Mouse (Mus musculus): ENCODE data around the gene Lrrc30. TPM values are rescaled to one million over a fixed set of nuclear protein-coding genes. Genes with fewer than 3 reads are reported as not detected.
A peak's percentile ranks its signal among the peaks of the same experiment; 100 is the strongest.

Gene Lrrc30
- polyA plus RNA-seq, 1 experiment from 2014 or later, result not detected

- Histone ChIP-seq H3K36me3 (replicated peaks; ENCODE audit: control insufficient read depth, insufficient read depth) (no peaks in the 10 kb centered on the region), H3K4me2 (replicated peaks) (no peak overlapping the region), H3K9ac (no peak overlapping the region), H3K27me3 (ENCODE audit: control insufficient read depth, insufficient read depth, low read length) (no peaks in the 10 kb centered on the region), H3K27ac (no peak overlapping the region), H3K4me1 (replicated peaks; ENCODE audit: control insufficient read depth, insufficient read depth, low read length) (peaks cover 8% of the 10 kb centered on the region; the same call in 1 of the 2 replicates), H3K4me3 (replicated peaks; ENCODE audit: low read length) (no peak overlapping the region), H3K9me3 (ENCODE audit: control insufficient read depth, low read length) (no peaks in the 10 kb centered on the region)
- 26% methylated on average over 4 of the region's 4 CpGs for WGBS
- DNase-seq (ENCODE audit: low spot score) (no peak), ATAC-seq (ENCODE audit: low FRiP score) (no peak)
Observed at GRCm38 (mm10) chr17:67604446-67604845, 28.1 kb downstream of the Lrrc30 start.

GRCm38 (mm10) chr17:67602556-67602955, 30.0 kb downstream of the Lrrc30 start:
- no peaks in the 10 kb centered on the region for H3K9me3 ChIP-seq (ENCODE audit: control insufficient read depth, low read length)
- H3K27me3 ChIP-seq (ENCODE audit: control insufficient read depth, insufficient read depth, low read length), result no peaks in the 10 kb centered on the region
- H3K4me1 ChIP-seq (replicated peaks; ENCODE audit: control insufficient read depth, insufficient read depth, low read length), result peaks cover 8% of the 10 kb centered on the region; the same call in 1 of the 2 replicates
- no peak for ATAC-seq (ENCODE audit: low FRiP score)
- no peak overlapping the region for H3K9ac ChIP-seq
- 63% methylated on average over 4 of the region's 4 CpGs for WGBS
- no peak overlapping the region for H3K4me3 ChIP-seq (replicated peaks; ENCODE audit: low read length)
- H3K27ac ChIP-seq, result no peak overlapping the region
- no peak overlapping the region for H3K4me2 ChIP-seq (replicated peaks)
- no peak for DNase-seq (ENCODE audit: low spot score)
- no peaks in the 10 kb centered on the region for H3K36me3 ChIP-seq (replicated peaks; ENCODE audit: control insufficient read depth, insufficient read depth)

GRCm38 (mm10) chr17:67584937-67585579, 47.5 kb downstream of the Lrrc30 start:
- no peak overlapping the region for H3K27ac ChIP-seq
- H3K4me3 ChIP-seq (replicated peaks; ENCODE audit: low read length), result no peak overlapping the region
- ATAC-seq (ENCODE audit: low FRiP score), result peak; percentile 86
- H3K4me1 ChIP-seq (replicated peaks; ENCODE audit: control insufficient read depth, insufficient read depth, low read length), result no peaks in the 10 kb centered on the region
- 16% methylated on average over 6 of the region's 6 CpGs for WGBS
- peak; percentile 96 for DNase-seq (ENCODE audit: low spot score)
- H3K9ac ChIP-seq, result no peak overlapping the region
- no peak overlapping the region for H3K4me2 ChIP-seq (replicated peaks)
- no peaks in the 10 kb centered on the region for H3K27me3 ChIP-seq (ENCODE audit: control insufficient read depth, insufficient read depth, low read length)
- no peaks in the 10 kb centered on the region for H3K36me3 ChIP-seq (replicated peaks; ENCODE audit: control insufficient read depth, insufficient read depth)
- no peaks in the 10 kb centered on the region for H3K9me3 ChIP-seq (ENCODE audit: control insufficient read depth, low read length)

- H3K4me2 ChIP-seq (replicated peaks), result no peak overlapping the region
- no peaks in the 10 kb centered on the region for H3K36me3 ChIP-seq (replicated peaks; ENCODE audit: control insufficient read depth, insufficient read depth)
- 66% methylated on average over 7 of the region's 7 CpGs for WGBS
- H3K27ac ChIP-seq, result no peak overlapping the region
- H3K27me3 ChIP-seq (ENCODE audit: control insufficient read depth, insufficient read depth, low read length), result no peaks in the 10 kb centered on the region
- no peak for ATAC-seq (ENCODE audit: low FRiP score)
- no peak for DNase-seq (ENCODE audit: low spot score)
- no peaks in the 10 kb centered on the region for H3K9me3 ChIP-seq (ENCODE audit: control insufficient read depth, low read length)
- no peak overlapping the region for H3K9ac ChIP-seq
- H3K4me1 ChIP-seq (replicated peaks; ENCODE audit: control insufficient read depth, insufficient read depth, low read length), result no peaks in the 10 kb centered on the region
- no peak overlapping the region for H3K4me3 ChIP-seq (replicated peaks; ENCODE audit: low read length)
Observed at GRCm38 (mm10) chr17:67584533-67584932, 48.0 kb downstream of the Lrrc30 start.

- H3K27me3 ChIP-seq (ENCODE audit: control insufficient read depth, insufficient read depth, low read length), result no peaks in the 10 kb centered on the region
- no peak overlapping the region for H3K27ac ChIP-seq
- no peak for ATAC-seq (ENCODE audit: low FRiP score)
- 66% methylated on average over 7 of the region's 7 CpGs for WGBS
- H3K4me3 ChIP-seq (replicated peaks; ENCODE audit: low read length), result no peak overlapping the region
- no peak for DNase-seq (ENCODE audit: low spot score)
- no peak overlapping the region for H3K9ac ChIP-seq
- H3K4me2 ChIP-seq (replicated peaks), result no peak overlapping the region
- no peaks in the 10 kb centered on the region for H3K36me3 ChIP-seq (replicated peaks; ENCODE audit: control insufficient read depth, insufficient read depth)
- H3K4me1 ChIP-seq (replicated peaks; ENCODE audit: control insufficient read depth, insufficient read depth, low read length), result no peaks in the 10 kb centered on the region
- H3K9me3 ChIP-seq (ENCODE audit: control insufficient read depth, low read length), result no peaks in the 10 kb centered on the region
Observed at GRCm38 (mm10) chr17:67583422-67583821, 49.1 kb downstream of the Lrrc30 start.

- DNase-seq (ENCODE audit: low spot score) (no peak), ATAC-seq (ENCODE audit: low FRiP score) (no peak)
- no peak overlapping the region for H3K4me3 ChIP-seq (replicated peaks; ENCODE audit: low read length)
- H3K9ac ChIP-seq, result no peak overlapping the region
- H3K27ac ChIP-seq, result no peak overlapping the region
- 91% methylated on average over 4 of the region's 4 CpGs for WGBS
- no peaks in the 10 kb centered on the region for H3K9me3 ChIP-seq (ENCODE audit: control insufficient read depth, low read length)
- H3K27me3 ChIP-seq (ENCODE audit: control insufficient read depth, insufficient read depth, low read length), result no peaks in the 10 kb centered on the region
- no peaks in the 10 kb centered on the region for H3K36me3 ChIP-seq (replicated peaks; ENCODE audit: control insufficient read depth, insufficient read depth)
- H3K4me1 ChIP-seq (replicated peaks; ENCODE audit: control insufficient read depth, insufficient read depth, low read length), result no peaks in the 10 kb centered on the region
- no peak overlapping the region for H3K4me2 ChIP-seq (replicated peaks)
Observed at GRCm38 (mm10) chr17:67582681-67583356, 49.7 kb downstream of the Lrrc30 start.

GRCm38 (mm10) chr17:67581839-67582238, 50.7 kb downstream of the Lrrc30 start:
- no peak overlapping the region for H3K9ac ChIP-seq
- H3K36me3 ChIP-seq (replicated peaks; ENCODE audit: control insufficient read depth, insufficient read depth), result no peaks in the 10 kb centered on the region
- DNase-seq (ENCODE audit: low spot score), result no peak
- no peak overlapping the region for H3K4me3 ChIP-seq (replicated peaks; ENCODE audit: low read length)
- 88% methylated on average over 5 of the region's 5 CpGs for WGBS
- no peaks in the 10 kb centered on the region for H3K27me3 ChIP-seq (ENCODE audit: control insufficient read depth, insufficient read depth, low read length)
- ATAC-seq (ENCODE audit: low FRiP score), result no peak
- no peaks in the 10 kb centered on the region for H3K9me3 ChIP-seq (ENCODE audit: control insufficient read depth, low read length)
- H3K4me1 ChIP-seq (replicated peaks; ENCODE audit: control insufficient read depth, insufficient read depth, low read length), result no peaks in the 10 kb centered on the region
- H3K4me2 ChIP-seq (replicated peaks), result no peak overlapping the region
- H3K27ac ChIP-seq, result no peak overlapping the region

Other genes starting within 250 kb of the Lrrc30 start
- 10.5 and 15.4 TPM in 2 replicates for gene Lama1, start 64.5 kb upstream of the Lrrc30 start, polyA plus RNA-seq (2014; fragmentation: Nextera tagmentation; extraction: Ambion mirVana)